Mouse (Mus musculus): ENCODE data around the gene Gm525. TPM values are rescaled to one million over a fixed set of nuclear protein-coding genes. Genes with fewer than 3 reads are reported as not detected.

Gm525 gene
- total and polyA plus RNA-seq, 2 experiments from 2014 or later = 0.30 TPM; not detected in 1

GRCm38 (mm10) chr11:89134211-89134610, 60.6 kb downstream of the Gm525 start:
- no peak overlapping the region for H3K4me2 ChIP-seq (ENCODE audit: low read depth)
- DNase-seq (no peak), ATAC-seq (no peak)
- H3K9ac ChIP-seq = no peak overlapping the region
- H3K27me3 ChIP-seq (ENCODE audit: insufficient read depth, low read length) = no peaks in the 10 kb centered on the region
- no peak overlapping the region for H3K4me3 ChIP-seq (ENCODE audit: low read depth, low read length)
- 56% methylated on average over 2 of the region's 2 CpGs for WGBS
- no peak overlapping the region for H3K27ac ChIP-seq (ENCODE audit: low read depth, low read length)
- no peaks in the 10 kb centered on the region for H3K36me3 ChIP-seq (ENCODE audit: insufficient read depth)
- no peaks in the 10 kb centered on the region for H3K4me1 ChIP-seq (ENCODE audit: insufficient read depth)
- H3K9me3 ChIP-seq (ENCODE audit: low read length) = no peaks in the 10 kb centered on the region
- TF ChIP-seq CTCF (IDR thresholded peaks at IDR 0.05; ENCODE audit: low read depth) = no peak

GRCm38 (mm10) chr11:89137915-89138314, 64.3 kb downstream of the Gm525 start:
- TF ChIP-seq CTCF (IDR thresholded peaks at IDR 0.05; ENCODE audit: low read depth) = no peak
- H3K9me3 ChIP-seq (ENCODE audit: low read length) = no peaks in the 10 kb centered on the region
- 98% methylated on average over 2 of the region's 2 CpGs for WGBS
- DNase-seq (no peak), ATAC-seq (no peak)
- no peak overlapping the region for H3K27ac ChIP-seq (ENCODE audit: low read depth, low read length)
- no peak overlapping the region for H3K4me2 ChIP-seq (ENCODE audit: low read depth)
- no peaks in the 10 kb centered on the region for H3K27me3 ChIP-seq (ENCODE audit: insufficient read depth, low read length)
- no peak overlapping the region for H3K9ac ChIP-seq
- no peaks in the 10 kb centered on the region for H3K4me1 ChIP-seq (ENCODE audit: insufficient read depth)
- H3K4me3 ChIP-seq (ENCODE audit: low read depth, low read length) = no peak overlapping the region
- H3K36me3 ChIP-seq (ENCODE audit: insufficient read depth) = no peaks in the 10 kb centered on the region

Other genes starting within 250 kb of the Gm525 start
- gene Akap1, start 209.3 kb upstream of the Gm525 start, total RNA-seq (2014; rRNA removed) = 53.2 and 60.7 TPM in 2 replicates
- 24.5 and 28.6 TPM in 2 replicates for gene Akap1, start 209.3 kb upstream of the Gm525 start, polyA plus RNA-seq (2015; fragmentation: Nextera tagmentation; extraction: Ambion mirVana)
- gene Scpep1, start 118.4 kb upstream of the Gm525 start, total RNA-seq (2014; rRNA removed) = 27.5 and 28.9 TPM in 2 replicates
- 19.5 and 27.4 TPM in 2 replicates for gene Scpep1, start 118.4 kb upstream of the Gm525 start, polyA plus RNA-seq (2015; fragmentation: Nextera tagmentation; extraction: Ambion mirVana)
- gene Elobl, start 106.9 kb upstream of the Gm525 start, total RNA-seq (2014; rRNA removed) = not detected in 2 replicates
- not detected in 2 replicates for gene Elobl, start 106.9 kb upstream of the Gm525 start, polyA plus RNA-seq (2015; fragmentation: Nextera tagmentation; extraction: Ambion mirVana)
- 40.1 and 44.9 TPM in 2 replicates for gene Coil, start 103.6 kb upstream of the Gm525 start, total RNA-seq (2014; rRNA removed)
- 23.7 and 25.5 TPM in 2 replicates for gene Coil, start 103.6 kb upstream of the Gm525 start, polyA plus RNA-seq (2015; fragmentation: Nextera tagmentation; extraction: Ambion mirVana)
- gene Trim25, start 74.5 kb upstream of the Gm525 start, total RNA-seq (2014; rRNA removed) = 2.4 and 4.6 TPM in 2 replicates
- gene Trim25, start 74.5 kb upstream of the Gm525 start, polyA plus RNA-seq (2015; fragmentation: Nextera tagmentation; extraction: Ambion mirVana) = 2.7 and 4.9 TPM in 2 replicates
- 30.5 and 37.8 TPM in 2 replicates for gene Dgke, start 7.0 kb upstream of the Gm525 start, total RNA-seq (2014; rRNA removed)
- gene Dgke, start 7.0 kb upstream of the Gm525 start, polyA plus RNA-seq (2015; fragmentation: Nextera tagmentation; extraction: Ambion mirVana) = 10.5 and 14.6 TPM in 2 replicates
- gene Nog, start 228.5 kb downstream of the Gm525 start, total RNA-seq (2014; rRNA removed) = 13.3 and 15.2 TPM in 2 replicates
- 5.2 TPM in 2 replicates for gene Nog, start 228.5 kb downstream of the Gm525 start, polyA plus RNA-seq (2015; fragmentation: Nextera tagmentation; extraction: Ambion mirVana)